Mouse (Mus musculus) heart, embryonic 14.5 days (tissue): ENCODE data around the gene Nomo1. TPM values are rescaled to one million over a fixed set of nuclear protein-coding genes. Genes with fewer than 3 reads are reported as not detected.

Source experiments
- ATAC-seq: fragments of 200-750 bp; cut with Nextera tagmentation; 2 replicates; pipeline ENCODE4 v1.8.0; 2017; ENCODE audit warnings: low read depth, moderate TSS enrichment; ENCODE audit not compliant: insufficient number of reproducible peaks, insufficient read depth, low FRiP score
- H3K27ac ChIP-seq, 2 experiments: fragments of 200-500 bp in 1 of 2; fragments of 300-500 bp in 1 of 2; sonication (generic) in 1 of 2; replicated peaks in 1 of 2; 2 replicates each; pipeline ENCODE4 v1.5.1; 2012 to 2014; ENCODE audit warnings: low read depth in 2 of 2, low read length in 2 of 2, control low read depth in 1 of 2, mild to moderate bottlenecking in 1 of 2, mixed read lengths in 1 of 2; ENCODE audit not compliant: control insufficient read depth in 1 of 2, insufficient read depth in 1 of 2
- H3K27me3 ChIP-seq: fragments of 300-500 bp; sonication (generic); 2 replicates; pipeline ENCODE4 v1.6.1; 2014; ENCODE audit warnings: mild to moderate bottlenecking, low read length, control low read depth; ENCODE audit not compliant: control insufficient read depth, insufficient read depth
- H3K36me3 ChIP-seq: fragments of 300-500 bp; sonication (generic); 2 replicates; pipeline ENCODE4 v1.6.1; 2014; ENCODE audit warnings: mild to moderate bottlenecking, control low read depth, low read length, mixed read lengths; ENCODE audit not compliant: control insufficient read depth, insufficient read depth
- H3K4me1 ChIP-seq, 2 experiments: fragments of 200-500 bp in 1 of 2; fragments of 300-500 bp in 1 of 2; sonication (generic) in 1 of 2; 2 replicates each; pipeline ENCODE4 v1.6.1; 2012 to 2014; ENCODE audit warnings: low read length in 2 of 2, control low read depth in 1 of 2, mixed read lengths in 1 of 2; ENCODE audit not compliant: control insufficient read depth in 2 of 2, insufficient read depth in 2 of 2
- H3K4me2 ChIP-seq: fragments of 300-500 bp; sonication (generic); 2 replicates; pipeline ENCODE4 v1.6.1; 2014; ENCODE audit warnings: mild to moderate bottlenecking, low read length
- H3K4me3 ChIP-seq, 2 experiments: fragments of 200-500 bp in 1 of 2; fragments of 300-500 bp in 1 of 2; sonication (generic) in 1 of 2; 2 replicates each; pipeline ENCODE4 v1.5.1; 2012 to 2014; ENCODE audit warnings: low read length in 2 of 2, mild to moderate bottlenecking in 2 of 2, control low read depth in 1 of 2, low read depth in 1 of 2, moderate library complexity in 1 of 2; ENCODE audit not compliant: control insufficient read depth in 1 of 2, insufficient read depth in 1 of 2
- H3K9ac ChIP-seq: fragments of 300-500 bp; sonication (generic); 2 replicates; pipeline ENCODE4 v1.6.1; 2014; ENCODE audit warnings: mild to moderate bottlenecking, low read length
- H3K9me3 ChIP-seq: fragments of 300-500 bp; sonication (generic); 2 replicates; pipeline ENCODE4 v1.6.1; 2016; ENCODE audit warnings: low read length, control low read depth; ENCODE audit not compliant: control insufficient read depth
- WGBS: fragments of 180-500 bp; shearing (Covaris S2); extraction: QIAGEN DNeasy Blood & Tissue Kit; methylation state at CpG from one replicate; pipeline ENCODE4 v1.1.7; 2014; 5-methylcytosine and 5-hydroxymethylcytosine counted together
- polyA plus RNA-seq: library from polyadenylated mRNA; unstranded; fragments of >200 nt; fragmentation: Nextera tagmentation; extraction: Ambion mirVana; gene quantifications from 2 replicates; pipeline ENCODE4 v1.2.1, GENCODE M21; 2014

Gene Nomo1
- polyA plus RNA-seq, 1 experiment from 2014 or later, result 20.3 TPM

DNA sequence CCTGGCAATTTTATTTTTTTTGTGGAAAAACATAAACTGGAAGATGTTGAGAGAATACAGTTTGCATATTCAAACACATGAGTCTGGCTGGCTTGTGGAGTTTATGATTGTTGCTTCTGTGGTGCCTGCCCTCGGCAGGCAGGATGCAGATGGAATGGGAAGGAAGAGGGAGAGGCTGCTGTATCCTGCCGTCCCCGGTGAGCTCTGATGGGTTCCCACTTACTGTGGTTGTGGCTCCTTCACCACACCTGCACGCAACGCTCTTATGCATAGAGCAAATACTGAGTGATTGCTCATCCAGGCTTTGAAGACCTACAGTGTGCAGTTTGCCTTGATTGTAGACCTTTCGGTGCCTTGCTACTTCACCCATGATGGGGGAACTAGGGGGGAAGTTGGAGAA lies 54.7 kb downstream of the Nomo1 start:
- no peak overlapping the region for H3K27ac ChIP-seq
- H3K4me2 ChIP-seq, result no peak overlapping the region
- ATAC-seq, result no peak
- peaks cover 9 to 13% of the 10 kb centered on the region in 2 experiments for H3K4me1 ChIP-seq
- WGBS, result 76% methylated on average over 6 of the region's 6 CpGs
- no peak overlapping the region for H3K4me3 ChIP-seq
- no peaks in the 10 kb centered on the region for H3K27me3 ChIP-seq
- no peak overlapping the region for H3K9ac ChIP-seq
- peaks cover 11% of the 10 kb centered on the region; the same call in 1 of the 2 replicates for H3K36me3 ChIP-seq
- H3K9me3 ChIP-seq, result peaks cover 6% of the 10 kb centered on the region; the same call in 1 of the 2 replicates

GRCm38 (mm10) chr7:46092803-46093202 lies 59.3 kb downstream of the Nomo1 start:
- H3K4me2 ChIP-seq, result no peak overlapping the region
- ATAC-seq, result no peak
- no peaks in the 10 kb centered on the region for H3K27me3 ChIP-seq
- peaks cover 11 to 17% of the 10 kb centered on the region in 2 experiments for H3K4me1 ChIP-seq
- no peak overlapping the region for H3K4me3 ChIP-seq
- no peak overlapping the region for H3K9ac ChIP-seq
- WGBS, result 59% methylated on average over 8 of the region's 8 CpGs
- H3K36me3 ChIP-seq, result no peaks in the 10 kb centered on the region
- no peak overlapping the region for H3K27ac ChIP-seq
- H3K9me3 ChIP-seq, result peaks cover 6% of the 10 kb centered on the region; the same call in 1 of the 2 replicates

- no peak for ATAC-seq
- peak overlapping the region; percentile 1 to 97; a peak in 2 of 4 replicates for H3K27ac ChIP-seq
- 2% methylated on average over 4 of the region's 4 CpGs for WGBS
Measured at GRCm38 (mm10) chr7:46096136-46096535, 62.6 kb downstream of the Nomo1 start.

DNA sequence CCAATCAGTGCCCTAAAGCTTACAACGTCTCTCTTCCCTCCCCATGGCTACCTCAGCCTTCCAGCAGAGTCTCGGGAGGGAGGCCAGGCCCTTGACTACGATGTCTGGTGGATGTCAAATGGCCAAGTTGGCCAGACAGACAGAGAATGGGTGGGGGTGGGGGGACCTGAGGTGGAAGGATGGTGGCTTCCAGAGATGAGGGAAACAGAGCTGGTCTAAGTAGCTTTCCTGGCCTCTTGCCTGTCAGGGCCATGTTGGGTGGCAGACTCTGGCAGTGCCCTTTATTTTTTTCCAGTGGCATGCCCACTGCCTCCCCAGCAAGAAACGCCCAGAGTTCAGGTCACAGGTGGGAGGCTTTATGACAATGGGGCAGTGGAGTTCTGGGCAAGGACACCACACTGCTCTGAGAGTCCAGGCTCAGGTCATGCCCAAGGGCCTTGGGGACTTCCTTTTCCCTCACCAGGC lies 63.9 kb downstream of the Nomo1 start:
- H3K4me1 ChIP-seq, result peaks cover 16 to 35% of the 10 kb centered on the region in 2 experiments
- H3K9me3 ChIP-seq, result no peaks in the 10 kb centered on the region
- H3K27me3 ChIP-seq, result peaks cover 7% of the 10 kb centered on the region; the same call in 1 of the 2 replicates
- no peak for ATAC-seq
- no peaks in the 10 kb centered on the region for H3K36me3 ChIP-seq
- H3K4me2 ChIP-seq, result peak overlapping the region; percentile 68
- H3K9ac ChIP-seq, result peak overlapping the region; percentile 72
- WGBS, result 23% methylated on average over 4 of the region's 4 CpGs
- H3K4me3 ChIP-seq, result peak overlapping the region; percentile 38 to 49
- peak overlapping the region; percentile 97 to 98 for H3K27ac ChIP-seq

More at GRCm38 (mm10) chr7:46096136-46096535, 62.6 kb downstream of the Nomo1 start:
- Histone ChIP-seq H3K36me3 (no peaks in the 10 kb centered on the region), H3K4me3 (peak overlapping the region in 1 of 2 experiments; percentile 5; a peak in 1 of 4 replicates), H3K4me1 (peaks cover 16 to 35% of the 10 kb centered on the region in 2 experiments), H3K9ac (peak overlapping the region; percentile 72), H3K9me3 (no peaks in the 10 kb centered on the region), H3K27me3 (peaks cover 7% of the 10 kb centered on the region; the same call in 1 of the 2 replicates), H3K4me2 (peak overlapping the region; percentile 68)

- H3K9me3 ChIP-seq, result no peaks in the 10 kb centered on the region
- peak; percentile 71 for ATAC-seq
- H3K9ac ChIP-seq, result peak overlapping the region; percentile 72
- H3K4me3 ChIP-seq, result peak overlapping the region; percentile 38 to 49
- H3K27me3 ChIP-seq, result peaks cover 7% of the 10 kb centered on the region; the same call in 1 of the 2 replicates
- H3K27ac ChIP-seq, result peak overlapping the region; percentile 97 to 98
- H3K4me1 ChIP-seq, result peaks cover 16 to 35% of the 10 kb centered on the region in 2 experiments
- H3K4me2 ChIP-seq, result peak overlapping the region; percentile 68
- 31% methylated on average over 19 of the region's 19 CpGs for WGBS
- no peaks in the 10 kb centered on the region for H3K36me3 ChIP-seq
Measured at GRCm38 (mm10) chr7:46098221-46098918, 64.9 kb downstream of the Nomo1 start.

GRCm38 (mm10) chr7:46098919-46099286 lies 65.4 kb downstream of the Nomo1 start:
- peak overlapping the region; percentile 30 to 38; a peak in 2 of 4 replicates for H3K4me3 ChIP-seq
- ATAC-seq, result no peak
- peak overlapping the region; percentile 68 for H3K4me2 ChIP-seq
- H3K36me3 ChIP-seq, result no peaks in the 10 kb centered on the region
- H3K9ac ChIP-seq, result peak overlapping the region; percentile 72
- peaks cover 7% of the 10 kb centered on the region; the same call in 1 of the 2 replicates for H3K27me3 ChIP-seq
- 63% methylated on average over 19 of the region's 19 CpGs for WGBS
- H3K27ac ChIP-seq, result peak overlapping the region; percentile 97 to 98
- H3K4me1 ChIP-seq, result peaks cover 16 to 35% of the 10 kb centered on the region in 2 experiments
- H3K9me3 ChIP-seq, result no peaks in the 10 kb centered on the region

DNA sequence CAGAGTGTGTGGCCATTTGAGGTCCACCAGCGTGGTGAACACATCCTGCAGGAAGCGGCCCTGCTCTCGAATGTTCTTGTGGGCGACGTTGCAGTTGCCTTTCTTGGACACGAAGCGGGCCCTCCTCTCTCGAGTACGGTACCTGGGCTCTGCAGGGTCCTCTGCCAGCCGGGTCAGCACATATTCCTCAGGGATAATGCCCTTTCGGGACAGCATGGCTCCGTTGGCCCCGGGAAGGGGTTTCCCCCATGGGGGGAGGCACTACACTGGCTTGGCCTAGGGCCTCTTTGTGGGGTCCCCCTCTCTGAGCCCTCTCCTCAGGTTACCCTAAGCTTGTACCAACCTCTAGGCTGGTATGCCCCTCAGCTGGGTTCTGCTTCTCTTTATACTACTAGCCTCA lies 66.2 kb downstream of the Nomo1 start:
- Histone ChIP-seq H3K27ac (peak overlapping the region; percentile 29 to 97), H3K4me1 (peaks cover 16 to 35% of the 10 kb centered on the region in 2 experiments), H3K9ac (peak overlapping the region; percentile 90), H3K36me3 (no peaks in the 10 kb centered on the region), H3K27me3 (peaks cover 7% of the 10 kb centered on the region; the same call in 1 of the 2 replicates), H3K4me2 (peak overlapping the region; percentile 68), H3K9me3 (no peaks in the 10 kb centered on the region), H3K4me3 (peak overlapping the region; percentile 49 to 64)
- 70% methylated on average over 13 of the region's 13 CpGs for WGBS
- no peak for ATAC-seq
